Mouse (Mus musculus) ES-Bruce4 (cell line): ENCODE results near the gene Cutc.

ENCODE experiments used
- CTCF ChIP-seq: IDR thresholded peaks from one replicate; pipeline ENCODE4 v1.8.1; 2011; ENCODE audit warnings: low read depth, low read length
- EP300 ChIP-seq: IDR thresholded peaks from 2 replicates; pipeline ENCODE4 v1.6.1; 2011; ENCODE audit warnings: low read depth, low read length; ENCODE audit not compliant: insufficient read depth
- POLR2A ChIP-seq: IDR thresholded peaks from one replicate; pipeline ENCODE4 v1.8.1; 2011; ENCODE audit warnings: low read length; ENCODE audit not compliant: insufficient read depth

GRCm38 (mm10) chr19:43784761-43785160 is 32.0 kb downstream of the Cutc start:
- TF ChIP-seq POLR2A (no peak), CTCF (no peak), EP300 (no peak)
